Mouse (Mus musculus) heart, adult 2 months (tissue): Measurements from ENCODE around the gene Slc35e3. TPM values are rescaled to one million over a fixed set of nuclear protein-coding genes. Genes with fewer than 3 reads are reported as not detected.

Experiments
- DNase-seq, 2 experiments: peaks; one replicate each; pipeline ENCODE4 v3.0.0; 2021
- H3K27ac ChIP-seq: fragments of 200-600 bp; 2 replicates; pipeline ENCODE4 v1.8.1; 2022
- H3K27me3 ChIP-seq: fragments of 200-500 bp; 2 replicates; pipeline ENCODE4 v1.6.1; 2012; ENCODE audit warnings: mild to moderate bottlenecking, low read length, inconsistent platforms, mixed read lengths; ENCODE audit not compliant: control insufficient read depth, insufficient read depth
- H3K36me3 ChIP-seq: fragments of 200-500 bp; 2 replicates; pipeline ENCODE4 v1.6.1; 2012; ENCODE audit warnings: low read length, inconsistent platforms; ENCODE audit not compliant: control insufficient read depth, insufficient read depth
- H3K4me1 ChIP-seq: fragments of 200-500 bp; 2 replicates; pipeline ENCODE4 v1.6.1; 2011; ENCODE audit warnings: low read length; ENCODE audit not compliant: control insufficient read depth, insufficient read depth
- H3K4me3 ChIP-seq: fragments of 200-600 bp; 2 replicates; pipeline ENCODE4 v1.8.1; 2022
- H3K79me2 ChIP-seq: fragments of 200-500 bp; replicated peaks from 2 replicates; pipeline ENCODE4 v1.6.1; 2012; ENCODE audit warnings: mild to moderate bottlenecking, inconsistent platforms, low read length, moderate library complexity, mixed read lengths; ENCODE audit not compliant: control insufficient read depth, insufficient read depth
- H3K9ac ChIP-seq: fragments of 200-500 bp; 2 replicates; pipeline ENCODE4 v1.6.1; 2012; ENCODE audit warnings: low read depth, mild to moderate bottlenecking, control low read depth, inconsistent platforms, low read length, mixed read lengths
- CTCF ChIP-seq: fragments of 200-600 bp; IDR thresholded peaks from 2 replicates; pipeline ENCODE4 v1.8.1; 2022; ENCODE audit warnings: antibody characterized with exemption, mild to moderate bottlenecking, moderate library complexity
- EP300 ChIP-seq: fragments of 200-500 bp; IDR thresholded peaks from 2 replicates; pipeline ENCODE4 v1.6.1; 2011; ENCODE audit warnings: low read depth, low read length, control low read depth; ENCODE audit not compliant: insufficient read depth
- POLR2A ChIP-seq: fragments of 200-500 bp; IDR thresholded peaks from 2 replicates; pipeline ENCODE4 v1.6.1; 2011; ENCODE audit warnings: mild to moderate bottlenecking, low read depth, low read length, control low read depth; ENCODE audit not compliant: insufficient read depth
- WGBS: fragments of 180-500 bp; shearing (Covaris S2); methylation state at CpG from one replicate; pipeline ENCODE4 v1.1.7; 2018; 5-methylcytosine and 5-hydroxymethylcytosine counted together
- intact Hi-C: fragments of 180-260 bp; cut with DNase I; formaldehyde crosslinking; loops from one replicate; pipeline ENCODE4 v1.15.1; 2025
- polyA plus RNA-seq: library from polyadenylated mRNA; depleted of rRNA; stranded (reverse); fragments of >200 nt; gene quantifications from 2 replicates; pipeline ENCODE4 v1.2.3, GENCODE M21; 2012
- total RNA-seq, 2 experiments: library from RNA; stranded (reverse); gene quantifications; 2 replicates each; pipeline ENCODE4 v1.2.3; 2021

Slc35e3 gene
- total and polyA plus RNA-seq, 3 experiments = 5.7 to 8.0 (median 7.4) TPM

DNA sequence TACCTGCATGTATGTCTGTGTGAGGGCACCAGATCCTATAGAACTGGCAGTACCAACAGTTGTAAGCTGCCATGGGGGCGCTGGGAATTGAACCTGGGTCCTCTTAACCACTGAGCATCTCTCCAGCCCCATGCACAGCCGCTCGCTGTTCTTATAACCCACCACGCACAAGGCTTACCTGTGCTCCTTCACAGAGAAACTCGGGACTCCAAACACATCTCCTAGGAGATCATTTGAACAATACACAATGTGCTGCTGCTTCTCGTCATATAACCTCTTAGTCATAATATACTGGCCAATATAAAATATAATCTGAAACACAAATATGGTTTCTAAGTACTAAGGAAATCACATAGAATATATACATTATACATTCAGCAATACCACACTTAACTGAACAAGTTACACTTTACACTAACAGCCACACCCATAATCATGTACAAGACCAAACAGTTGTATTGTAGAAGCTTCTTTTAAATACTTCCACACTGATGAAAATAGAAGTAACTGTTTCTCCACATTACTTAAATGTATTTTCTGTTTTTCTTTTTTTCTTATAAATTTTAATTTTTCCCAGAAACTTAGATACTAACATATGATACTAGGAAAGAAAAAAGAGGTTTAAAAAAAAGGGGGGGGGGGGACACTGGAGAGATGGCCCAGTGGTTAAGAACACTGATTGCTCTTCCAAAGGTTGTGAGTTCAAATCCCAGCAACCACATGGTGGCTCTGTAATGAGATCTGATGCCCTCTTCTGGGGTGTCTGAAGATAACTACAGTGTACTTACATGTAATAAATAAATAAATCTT, 43.9 kb downstream of the Slc35e3 start:
- no peak overlapping the region for H3K27ac ChIP-seq
- peaks cover 33% of the 10 kb centered on the region for H3K36me3 ChIP-seq
- H3K4me1 ChIP-seq = peaks cover 6% of the 10 kb centered on the region
- H3K27me3 ChIP-seq = no peaks in the 10 kb centered on the region
- no peak overlapping the region for H3K9ac ChIP-seq
- TF ChIP-seq EP300 (no peak), POLR2A (no peak)
- peaks cover 3% of the 10 kb centered on the region; the same call in 1 of the 2 replicates for H3K79me2 ChIP-seq
- intact Hi-C loops = no loop called here
- H3K4me3 ChIP-seq = no peak overlapping the region
- DNase-seq = no peak
- WGBS = 95% methylated on average over 6 of the region's 6 CpGs

GRCm38 (mm10) chr10:117701034-117701829, 44.9 kb downstream of the Slc35e3 start:
- intact Hi-C loops = no loop called here
- Histone ChIP-seq H3K27me3 (no peaks in the 10 kb centered on the region), H3K79me2 (0 out of 2 replicates have a peak, but pooled peaks cover 3% of the 10 kb centered on the region), H3K36me3 (peaks cover 27% of the 10 kb centered on the region), H3K4me3 (no peak overlapping the region), H3K9ac (no peak overlapping the region), H3K4me1 (no peaks in the 10 kb centered on the region), H3K27ac (no peak overlapping the region)
- WGBS = 87% methylated on average over 6 of the region's 6 CpGs
- TF ChIP-seq CTCF (no peak), POLR2A (no peak), EP300 (no peak)
- DNase-seq = no peak

DNA sequence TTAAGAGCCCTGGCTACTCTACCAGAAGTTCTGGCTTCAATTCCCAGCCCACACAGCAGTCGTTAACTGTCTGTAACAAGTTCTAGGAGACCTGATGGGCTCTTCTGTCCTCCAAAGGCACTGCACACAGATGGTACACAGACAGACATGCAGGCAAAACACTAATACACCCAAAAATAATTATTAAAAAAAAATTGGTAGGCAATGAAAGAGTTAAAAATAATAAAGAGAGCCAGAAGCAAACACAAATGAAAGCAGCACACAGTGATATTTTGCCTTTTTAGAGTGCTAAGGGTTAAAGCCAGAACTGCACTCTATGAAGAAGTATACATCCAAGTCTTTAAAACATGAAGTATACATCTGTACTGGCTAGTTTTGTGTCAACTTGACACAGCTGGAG, 45.7 kb downstream of the Slc35e3 start:
- Histone ChIP-seq H3K4me3 (no peak overlapping the region), H3K27ac (no peak overlapping the region), H3K4me1 (no peaks in the 10 kb centered on the region), H3K36me3 (peaks cover 25% of the 10 kb centered on the region), H3K9ac (no peak overlapping the region), H3K79me2 (0 out of 2 replicates have a peak, but pooled peaks cover 3% of the 10 kb centered on the region), H3K27me3 (no peaks in the 10 kb centered on the region)
- WGBS = 84% methylated on average over 1 of the region's 1 CpGs
- TF ChIP-seq CTCF = no peak
- TF ChIP-seq EP300 = no peak
- no peak for TF ChIP-seq POLR2A
- intact Hi-C loops = no loop called here
- no peak for DNase-seq

DNA sequence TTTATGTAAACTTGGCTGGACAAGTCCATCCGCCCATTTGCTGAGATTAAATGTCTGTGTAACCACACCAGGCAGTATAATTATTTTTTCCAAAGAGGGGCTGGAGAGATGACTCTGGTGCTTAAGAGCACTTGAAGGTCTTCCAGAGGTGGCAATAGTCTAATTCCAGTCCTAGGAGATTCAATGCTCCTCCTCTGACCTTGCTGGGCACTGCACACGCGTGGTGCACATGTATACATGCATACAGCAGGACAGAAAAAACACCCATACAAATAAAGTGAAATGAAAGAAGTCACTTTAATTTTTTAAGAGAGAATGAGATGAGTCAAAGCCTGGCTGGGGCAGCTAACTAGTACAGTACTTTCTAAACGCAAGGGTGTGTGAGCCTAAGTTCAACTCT, 46.3 kb downstream of the Slc35e3 start:
- no peaks in the 10 kb centered on the region for H3K4me1 ChIP-seq
- H3K79me2 ChIP-seq = 0 out of 2 replicates have a peak, but pooled peaks cover 3% of the 10 kb centered on the region
- intact Hi-C loops = loop anchor here (10.0 kb wide), 1 partner anchor 335 kb away; no protein-coding TSS in a partner anchor
- DNase-seq = no peak
- no peak overlapping the region for H3K9ac ChIP-seq
- WGBS = 95% methylated on average over 4 of the region's 4 CpGs
- no peak overlapping the region for H3K4me3 ChIP-seq
- peaks cover 25% of the 10 kb centered on the region for H3K36me3 ChIP-seq
- no peak overlapping the region for H3K27ac ChIP-seq
- no peak for TF ChIP-seq EP300
- no peak for TF ChIP-seq POLR2A
- TF ChIP-seq CTCF = no peak
- no peaks in the 10 kb centered on the region for H3K27me3 ChIP-seq

DNA sequence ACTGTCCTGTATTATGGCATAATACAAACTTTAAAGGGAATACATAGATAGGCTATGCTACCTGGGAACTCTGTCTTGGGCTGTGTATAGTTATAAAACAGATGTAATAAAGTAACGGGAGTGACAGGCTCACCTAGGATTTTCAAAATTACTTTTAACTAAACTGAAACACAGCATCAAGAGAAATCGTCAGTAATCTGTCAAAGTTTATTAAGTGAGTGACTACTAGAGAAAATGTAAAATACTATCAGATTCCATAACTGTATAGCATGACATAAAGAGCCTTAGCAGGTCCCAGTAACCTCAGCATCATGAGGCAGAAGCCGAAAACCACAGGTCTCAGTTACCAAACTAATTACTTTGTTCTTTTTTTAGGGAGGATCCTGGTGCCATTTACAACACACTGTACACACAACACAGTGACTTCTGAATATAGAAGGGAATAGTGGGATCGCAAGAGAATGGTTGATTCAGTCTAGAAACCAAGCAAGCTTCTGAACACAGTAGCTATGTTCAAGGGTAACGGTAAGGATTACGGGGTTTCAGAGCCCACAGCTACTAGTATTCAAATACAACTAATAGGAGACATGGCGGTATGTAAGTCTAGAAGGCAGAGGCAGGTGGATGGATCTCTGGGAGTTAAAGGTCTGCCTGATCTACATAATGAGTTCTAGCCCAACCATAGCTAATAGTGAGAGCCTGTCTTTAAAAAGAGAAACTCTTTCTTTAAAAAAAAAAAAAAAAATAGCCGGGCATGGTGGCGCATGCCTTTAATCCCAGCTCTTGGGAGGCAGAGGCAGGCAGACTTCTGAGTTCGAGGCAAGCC, 47.6 kb downstream of the Slc35e3 start:
- intact Hi-C loops = loop anchor here (10.0 kb wide), 1 partner anchor 334 kb away; no protein-coding TSS in a partner anchor
- Histone ChIP-seq H3K9ac (no peak overlapping the region), H3K4me3 (no peak overlapping the region), H3K79me2 (0 out of 2 replicates have a peak, but pooled peaks cover 3% of the 10 kb centered on the region), H3K36me3 (peaks cover 27% of the 10 kb centered on the region), H3K27ac (no peak overlapping the region), H3K27me3 (no peaks in the 10 kb centered on the region), H3K4me1 (no peaks in the 10 kb centered on the region)
- 96% methylated on average over 10 of the region's 10 CpGs for WGBS
- no peak for TF ChIP-seq CTCF
- no peak for DNase-seq
